Mouse (Mus musculus) midbrain, embryonic 10.5 days (tissue): ENCODE measurements around the gene Olfr1181. TPM values are rescaled to one million over a fixed set of nuclear protein-coding genes. Genes with fewer than 3 reads are reported as not detected.
"Not testable (repeated sequence)": the region's sequence is repeated elsewhere in the genome, so short reads cannot be mapped to it uniquely, and the experiment has no call there.

Experiments used
- DNase-seq: peaks from one replicate; pipeline ENCODE4 v3.0.0-alpha.2; 2017; ENCODE audit warnings: low spot score
- H3K27ac ChIP-seq: fragments of 300-500 bp; sonication (generic); replicated peaks from 2 replicates; pipeline ENCODE4 v1.5.1; 2016; ENCODE audit warnings: mild to moderate bottlenecking
- H3K27me3 ChIP-seq: fragments of 300-500 bp; sonication (generic); 2 replicates; pipeline ENCODE4 v1.6.1; 2016; ENCODE audit warnings: low read depth, mild to moderate bottlenecking; ENCODE audit not compliant: poor library complexity, severe bottlenecking
- H3K36me3 ChIP-seq: fragments of 300-500 bp; sonication (generic); 2 replicates; pipeline ENCODE4 v1.6.1; 2016; ENCODE audit warnings: mild to moderate bottlenecking, moderate library complexity
- H3K4me1 ChIP-seq: fragments of 300-500 bp; sonication (generic); 2 replicates; pipeline ENCODE4 v1.6.1; 2016
- H3K4me3 ChIP-seq: fragments of 300-500 bp; sonication (generic); 2 replicates; pipeline ENCODE4 v1.5.1; 2016; ENCODE audit warnings: mild to moderate bottlenecking, moderate library complexity
- H3K9me3 ChIP-seq: fragments of 300-500 bp; sonication (generic); replicated peaks from 2 replicates; pipeline ENCODE4 v1.6.1; 2016; ENCODE audit warnings: mild to moderate bottlenecking
- whole genome bisulfite sequencing: fragments of 180-500 bp; shearing (Covaris S2); methylation state at CpG from one replicate; pipeline ENCODE4 v1.1.7; 2016; 5-methylcytosine and 5-hydroxymethylcytosine counted together
- polyA plus RNA-seq: library from polyadenylated mRNA; unstranded; fragments of >200 nt; fragmentation: Nextera tagmentation; extraction: Ambion mirVana; gene quantifications from 2 replicates; pipeline ENCODE4 v1.2.1, GENCODE M21; 2016

The Olfr1181 gene
- not detected in 2 replicates for polyA plus RNA-seq

DNA sequence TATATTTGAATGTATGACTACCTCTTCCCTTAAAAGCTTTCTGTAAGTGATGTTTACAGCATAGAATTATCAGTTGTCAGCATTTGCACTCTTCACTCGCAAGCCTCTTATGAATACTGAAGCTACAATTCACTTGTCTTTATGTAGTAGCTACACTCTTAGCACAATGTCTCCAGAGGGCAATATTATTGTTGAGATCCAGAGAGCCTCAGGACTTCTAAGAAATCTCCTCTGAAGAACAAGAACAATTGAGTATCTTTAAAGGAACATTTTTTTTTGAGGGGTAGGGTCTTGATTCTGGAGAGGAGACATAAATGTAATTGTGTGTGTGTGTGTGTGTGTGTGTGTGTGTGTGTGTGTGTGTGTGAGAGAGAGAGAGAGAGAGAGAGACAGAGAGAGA, at the start of gene Olfr1181:
TSS of gene Olfr1181 (minus strand) at position 101 of the 400 bp plus-strand sequence.
- WGBS: 89% methylated on average over 1 of the region's 1 CpGs
- DNase-seq: no peak
- Histone ChIP-seq H3K27ac (no peak within 1 kb of the TSS), H3K36me3 (no peaks in the 10 kb centered on the region), H3K27me3 (no peaks in the 10 kb centered on the region), H3K4me3 (no peak within 1 kb of the TSS), H3K9me3 (no peaks in the 10 kb centered on the region), H3K4me1 (no peaks in the 10 kb centered on the region)

GRCm38 (mm10) chr2:88454567-88454966, 28.6 kb upstream of the Olfr1181 start, which contains the start of gene Olfr1183:
Gene Olfr1183, plus strand, starts transcription at chr2:88454867.
- H3K9me3 ChIP-seq, DNase-seq, H3K27me3 ChIP-seq, H3K4me3 ChIP-seq, H3K27ac ChIP-seq, H3K4me1 ChIP-seq, H3K36me3 ChIP-seq: not testable (repeated sequence)
- 78% methylated on average over 1 of the region's 1 CpGs for WGBS

DNA sequence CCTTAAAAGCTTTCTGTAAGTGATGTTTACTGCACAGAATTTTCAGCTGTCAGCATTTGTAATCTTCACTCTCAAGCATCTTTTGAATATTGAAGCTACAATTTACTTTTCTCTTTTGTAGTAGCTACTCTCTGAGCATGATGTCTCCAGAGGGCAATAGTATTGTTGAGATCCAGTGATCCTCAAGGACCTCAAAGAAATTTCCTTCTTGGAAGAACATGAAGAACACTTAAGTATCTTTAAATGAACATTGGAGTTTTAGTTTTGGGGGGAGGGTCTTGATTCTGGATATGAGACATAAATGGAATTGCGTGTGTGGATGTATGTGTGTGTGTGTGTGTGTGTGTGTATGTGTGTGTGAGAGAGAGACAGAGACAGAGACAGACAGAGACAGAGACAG, 23.1 kb upstream of the Olfr1181 start, which contains the start of gene Gm13757:
TSS of gene Gm13757 (minus strand) at position 101 of the 400 bp plus-strand sequence.
- Histone ChIP-seq H3K4me1 (no peaks in the 10 kb centered on the region), H3K27me3 (no peaks in the 10 kb centered on the region), H3K27ac (no peak within 1 kb of the TSS), H3K4me3 (no peak within 1 kb of the TSS), H3K36me3 (no peaks in the 10 kb centered on the region), H3K9me3 (no peaks in the 10 kb centered on the region)
- no peak for DNase-seq
- 86% methylated on average over 1 of the region's 1 CpGs for WGBS

DNA sequence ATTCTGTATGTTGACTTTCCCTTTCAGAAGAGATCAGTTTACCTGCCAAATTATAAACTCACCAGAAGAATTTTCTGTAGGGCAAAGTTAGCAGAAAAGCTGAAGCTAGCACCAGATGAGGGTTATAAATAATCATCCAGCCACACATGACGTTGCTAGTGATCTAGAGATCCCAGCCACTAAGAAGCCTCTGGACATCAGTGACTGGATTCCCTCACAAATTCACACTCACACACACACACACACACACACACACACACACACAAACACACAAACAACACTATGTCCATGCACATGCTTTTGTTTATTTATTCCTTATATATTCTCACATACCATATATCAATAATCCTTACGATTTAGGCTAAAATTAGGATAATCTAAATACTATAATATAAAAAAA, 6.9 kb downstream of the Olfr1181 start, which contains the start of gene Olfr1180:
TSS of gene Olfr1180 (minus strand) at position 101 of the 400 bp plus-strand sequence.
- no peak within 1 kb of the TSS for H3K4me3 ChIP-seq
- H3K27me3 ChIP-seq: no peaks in the 10 kb centered on the region
- H3K9me3 ChIP-seq: no peaks in the 10 kb centered on the region
- no peak for DNase-seq
- H3K27ac ChIP-seq: no peak within 1 kb of the TSS
- no peaks in the 10 kb centered on the region for H3K36me3 ChIP-seq
- H3K4me1 ChIP-seq: no peaks in the 10 kb centered on the region
- 87% methylated on average over 2 of the region's 2 CpGs for WGBS

- Histone ChIP-seq H3K9me3 (no peaks in the 10 kb centered on the region), H3K36me3 (no peaks in the 10 kb centered on the region), H3K27ac (no peak within 1 kb of the TSS), H3K27me3 (no peaks in the 10 kb centered on the region), H3K4me3 (no peak within 1 kb of the TSS), H3K4me1 (no peaks in the 10 kb centered on the region)
- no peak for DNase-seq
- 92% methylated on average over 3 of the region's 3 CpGs for WGBS
Observed at GRCm38 (mm10) chr2:88406353-88406752, 19.6 kb downstream of the Olfr1181 start, which contains the start of gene Olfr1179. Gene Olfr1179, minus strand, starts transcription at chr2:88406453.

DNA sequence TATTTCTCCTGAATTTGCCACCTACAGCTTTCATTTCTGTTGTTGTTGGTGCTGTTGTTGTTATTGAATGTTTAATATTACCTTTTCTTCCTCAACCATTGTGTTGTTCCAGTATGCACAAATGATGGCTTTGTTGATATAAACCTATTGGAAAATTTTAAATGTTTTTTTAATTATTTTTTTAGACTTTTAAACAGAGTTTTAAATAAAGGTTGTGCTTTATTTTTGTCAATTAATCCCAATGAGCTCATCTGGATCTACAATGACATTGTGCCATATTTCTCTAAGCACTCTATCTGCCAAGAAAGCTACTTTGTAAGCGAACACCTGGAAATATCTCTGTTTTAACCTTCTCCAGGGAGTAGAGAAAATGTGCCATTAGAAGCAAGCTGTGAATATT, 39.2 kb downstream of the Olfr1181 start, which contains the start of gene Olfr1178:
TSS of gene Olfr1178 (plus strand) at position 301 of the 400 bp plus-strand sequence.
- DNase-seq: no peak
- WGBS: 86% methylated on average over 1 of the region's 1 CpGs
- no peaks in the 10 kb centered on the region for H3K36me3 ChIP-seq
- H3K4me1 ChIP-seq: no peaks in the 10 kb centered on the region
- H3K9me3 ChIP-seq: no peaks in the 10 kb centered on the region
- no peak within 1 kb of the TSS for H3K4me3 ChIP-seq
- no peaks in the 10 kb centered on the region for H3K27me3 ChIP-seq
- no peak within 1 kb of the TSS for H3K27ac ChIP-seq

Other genes with a start within 250 kb of the Olfr1181 start
- gene Olfr1168, start 244.3 kb downstream of the Olfr1181 start, polyA plus RNA-seq: not detected in 2 replicates
- not detected in 2 replicates for gene Olfr1170, start 197.8 kb downstream of the Olfr1181 start, polyA plus RNA-seq
- not detected in 2 replicates for gene Olfr1173, start 146.3 kb downstream of the Olfr1181 start, polyA plus RNA-seq
- not detected in 2 replicates for gene Olfr1174-ps, start 111.0 kb downstream of the Olfr1181 start, polyA plus RNA-seq
- gene Olfr1175-ps, start 99.0 kb downstream of the Olfr1181 start, polyA plus RNA-seq: not detected in 2 replicates
- gene Olfr1176, start 89.5 kb downstream of the Olfr1181 start, polyA plus RNA-seq: not detected in 2 replicates
- gene Olfr1177-ps, start 79.7 kb downstream of the Olfr1181 start, polyA plus RNA-seq: not detected in 2 replicates
- gene Olfr1178, start 39.1 kb downstream of the Olfr1181 start, polyA plus RNA-seq: not detected in 2 replicates
- not detected in 2 replicates for gene Olfr1179, start 19.7 kb downstream of the Olfr1181 start, polyA plus RNA-seq
- not detected in 2 replicates for gene Olfr1180, start 7.0 kb downstream of the Olfr1181 start, polyA plus RNA-seq
- gene Gm13757, start 23.0 kb upstream of the Olfr1181 start, polyA plus RNA-seq: not detected in 2 replicates
- not detected in 2 replicates for gene Olfr1183, start 28.7 kb upstream of the Olfr1181 start, polyA plus RNA-seq
- gene Olfr1184, start 57.4 kb upstream of the Olfr1181 start, polyA plus RNA-seq: not detected in 2 replicates
- not detected in 2 replicates for gene Olfr1185-ps1, start 67.1 kb upstream of the Olfr1181 start, polyA plus RNA-seq
- not detected in 2 replicates for gene Olfr1186, start 92.4 kb upstream of the Olfr1181 start, polyA plus RNA-seq
- not detected in 2 replicates for gene Olfr1188, start 130.8 kb upstream of the Olfr1181 start, polyA plus RNA-seq
- not detected in 2 replicates for gene Olfr1189, start 160.3 kb upstream of the Olfr1181 start, polyA plus RNA-seq
- gene Olfr1191-ps1, start 214.4 kb upstream of the Olfr1181 start, polyA plus RNA-seq: not detected in 2 replicates
- gene Olfr1192-ps1, start 222.3 kb upstream of the Olfr1181 start, polyA plus RNA-seq: not detected in 2 replicates
- gene Olfr1193, start 249.5 kb upstream of the Olfr1181 start, polyA plus RNA-seq: not detected in 2 replicates